Mouse (Mus musculus): ENCODE data around the gene Eif4e3. TPM values are rescaled to one million over a fixed set of nuclear protein-coding genes. Genes with fewer than 3 reads are reported as not detected.
A peak's percentile ranks its signal among the peaks of the same experiment; 100 is the strongest.

Gene Eif4e3
- total and polyA plus RNA-seq, 2 experiments from 2014 or later: 6.0 to 12.9 TPM

DNA sequence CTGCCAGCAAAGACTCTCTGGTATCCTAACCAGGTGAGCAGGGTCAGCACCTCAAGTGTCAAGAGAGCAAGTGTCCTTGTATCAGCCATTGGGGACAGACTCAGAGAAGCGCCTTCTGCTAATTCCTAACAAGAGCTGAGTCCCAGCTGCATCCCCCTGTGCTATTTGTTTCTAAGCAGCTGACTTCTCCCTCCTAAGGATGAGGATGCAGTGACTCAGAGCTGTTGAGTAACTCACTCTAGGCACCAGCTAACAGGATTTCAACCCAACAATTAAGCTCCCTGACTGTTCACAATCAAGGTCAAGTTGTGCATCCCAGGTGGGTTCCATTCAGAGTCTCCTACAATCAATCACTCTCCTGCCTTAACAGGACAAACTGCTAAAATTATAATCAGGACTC, 49.2 kb downstream of the Eif4e3 start:
- Histone ChIP-seq H3K9me3 (ENCODE audit: low read length) (no peaks in the 10 kb centered on the region), H3K36me3 (ENCODE audit: insufficient read depth) (no peaks in the 10 kb centered on the region), H3K4me1 (ENCODE audit: insufficient read depth) (0 out of 2 replicates have a peak, but pooled peaks cover 4% of the 10 kb centered on the region), H3K4me3 (ENCODE audit: low read depth, low read length) (no peak overlapping the region), H3K4me2 (ENCODE audit: low read depth) (no peak overlapping the region), H3K27ac (ENCODE audit: low read depth, low read length) (no peak overlapping the region), H3K9ac (no peak overlapping the region), H3K27me3 (ENCODE audit: insufficient read depth, low read length) (no peaks in the 10 kb centered on the region)
- no peak for TF ChIP-seq CTCF (IDR thresholded peaks at IDR 0.05; ENCODE audit: low read depth)
- 88% methylated on average over 1 of the region's 1 CpGs for WGBS
- no peak for DNase-seq
- no peak for ATAC-seq

DNA sequence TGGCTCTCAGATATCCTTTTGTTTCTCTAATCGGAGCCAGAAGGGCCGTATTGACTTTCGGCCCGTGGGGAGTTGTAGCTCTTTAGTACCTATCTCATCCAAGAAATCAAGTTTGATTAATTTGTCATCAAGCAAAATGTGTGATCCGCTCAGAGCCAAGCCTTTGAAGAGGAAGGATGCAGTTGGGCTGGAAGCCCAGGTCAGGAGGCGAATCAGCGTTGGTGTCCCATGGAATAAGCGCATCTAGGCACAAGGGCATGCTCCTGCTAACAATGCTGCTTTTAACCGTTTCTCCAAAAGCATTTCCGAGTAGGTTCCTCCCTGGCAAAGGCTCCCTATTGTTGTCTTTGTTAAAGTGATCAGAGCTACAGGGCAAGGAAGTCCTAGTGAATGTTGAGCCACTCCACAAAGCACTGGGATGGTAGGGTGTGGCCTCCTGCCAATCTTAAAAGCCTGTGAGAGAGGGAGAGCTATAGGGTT, 51.3 kb downstream of the Eif4e3 start:
- no peak overlapping the region for H3K4me2 ChIP-seq (ENCODE audit: low read depth)
- WGBS: 27% methylated on average over 10 of the region's 10 CpGs
- ATAC-seq: no peak
- 0 out of 2 replicates have a peak, but pooled peaks cover 4% of the 10 kb centered on the region for H3K4me1 ChIP-seq (ENCODE audit: insufficient read depth)
- no peak for DNase-seq
- no peaks in the 10 kb centered on the region for H3K9me3 ChIP-seq (ENCODE audit: low read length)
- H3K4me3 ChIP-seq (ENCODE audit: low read depth, low read length): no peak overlapping the region
- H3K9ac ChIP-seq: no peak overlapping the region
- no peaks in the 10 kb centered on the region for H3K27me3 ChIP-seq (ENCODE audit: insufficient read depth, low read length)
- no peak for TF ChIP-seq CTCF (IDR thresholded peaks at IDR 0.05; ENCODE audit: low read depth)
- H3K27ac ChIP-seq (ENCODE audit: low read depth, low read length): no peak overlapping the region
- H3K36me3 ChIP-seq (ENCODE audit: insufficient read depth): no peaks in the 10 kb centered on the region

GRCm38 (mm10) chr6:99614566-99615271, 51.9 kb downstream of the Eif4e3 start:
- WGBS: 64% methylated on average over 17 of the region's 17 CpGs
- Histone ChIP-seq H3K9ac (no peak overlapping the region), H3K27ac (ENCODE audit: low read depth, low read length) (no peak overlapping the region), H3K27me3 (ENCODE audit: insufficient read depth, low read length) (no peaks in the 10 kb centered on the region), H3K4me3 (ENCODE audit: low read depth, low read length) (no peak overlapping the region), H3K4me2 (ENCODE audit: low read depth) (no peak overlapping the region), H3K4me1 (ENCODE audit: insufficient read depth) (0 out of 2 replicates have a peak, but pooled peaks cover 4% of the 10 kb centered on the region), H3K36me3 (ENCODE audit: insufficient read depth) (no peaks in the 10 kb centered on the region), H3K9me3 (ENCODE audit: low read length) (no peaks in the 10 kb centered on the region)
- ATAC-seq: 0 out of 2 replicates have a peak, but pooled peaks have one; percentile 36
- DNase-seq: no peak
- no peak for TF ChIP-seq CTCF (IDR thresholded peaks at IDR 0.05; ENCODE audit: low read depth)

DNA sequence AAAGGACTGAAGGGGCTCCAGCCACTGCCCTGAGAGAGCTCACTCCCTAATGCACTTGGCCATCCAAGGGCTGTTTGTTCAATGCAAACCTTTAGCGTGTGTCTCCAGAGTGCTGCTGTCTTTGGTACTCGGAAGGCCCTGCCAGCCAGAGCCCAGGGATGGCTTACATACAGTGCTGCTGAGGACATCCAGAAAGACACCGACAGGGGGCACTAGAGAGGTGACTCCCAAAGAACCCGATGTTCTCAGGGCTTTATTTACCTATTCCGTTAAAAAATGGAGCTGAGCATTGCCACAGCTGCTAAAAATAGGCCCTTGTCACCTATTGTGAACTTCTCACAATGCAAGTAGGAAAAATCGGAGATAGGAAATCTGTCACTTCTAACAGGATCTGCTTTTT, 54.7 kb downstream of the Eif4e3 start:
- Histone ChIP-seq H3K27ac (ENCODE audit: low read depth, low read length) (no peak overlapping the region), H3K36me3 (ENCODE audit: insufficient read depth) (no peaks in the 10 kb centered on the region), H3K9ac (no peak overlapping the region), H3K4me1 (ENCODE audit: insufficient read depth) (0 out of 2 replicates have a peak, but pooled peaks cover 4% of the 10 kb centered on the region), H3K4me2 (ENCODE audit: low read depth) (no peak overlapping the region), H3K4me3 (ENCODE audit: low read depth, low read length) (no peak overlapping the region), H3K9me3 (ENCODE audit: low read length) (no peaks in the 10 kb centered on the region), H3K27me3 (ENCODE audit: insufficient read depth, low read length) (no peaks in the 10 kb centered on the region)
- 59% methylated on average over 6 of the region's 6 CpGs for WGBS
- DNase-seq (no peak), ATAC-seq (peak; percentile 43; the same call in 1 of the 2 replicates)
- TF ChIP-seq CTCF (IDR thresholded peaks at IDR 0.05; ENCODE audit: low read depth): peak; percentile 39

GRCm38 (mm10) chr6:99610454-99611427, 55.8 kb downstream of the Eif4e3 start:
- 0 out of 2 replicates have a peak, but pooled peaks cover 4% of the 10 kb centered on the region for H3K4me1 ChIP-seq (ENCODE audit: insufficient read depth)
- no peak overlapping the region for H3K4me3 ChIP-seq (ENCODE audit: low read depth, low read length)
- TF ChIP-seq CTCF (IDR thresholded peaks at IDR 0.05; ENCODE audit: low read depth): no peak
- no peaks in the 10 kb centered on the region for H3K27me3 ChIP-seq (ENCODE audit: insufficient read depth, low read length)
- no peak overlapping the region for H3K9ac ChIP-seq
- no peak overlapping the region for H3K4me2 ChIP-seq (ENCODE audit: low read depth)
- no peaks in the 10 kb centered on the region for H3K36me3 ChIP-seq (ENCODE audit: insufficient read depth)
- no peaks in the 10 kb centered on the region for H3K9me3 ChIP-seq (ENCODE audit: low read length)
- 58% methylated on average over 14 of the region's 14 CpGs for WGBS
- H3K27ac ChIP-seq (ENCODE audit: low read depth, low read length): no peak overlapping the region
- ATAC-seq (no peak), DNase-seq (no peak)

- Histone ChIP-seq H3K36me3 (ENCODE audit: insufficient read depth) (no peaks in the 10 kb centered on the region), H3K4me3 (ENCODE audit: low read depth, low read length) (no peak overlapping the region), H3K9me3 (ENCODE audit: low read length) (no peaks in the 10 kb centered on the region), H3K4me2 (ENCODE audit: low read depth) (no peak overlapping the region), H3K9ac (no peak overlapping the region), H3K27me3 (ENCODE audit: insufficient read depth, low read length) (no peaks in the 10 kb centered on the region), H3K27ac (ENCODE audit: low read depth, low read length) (no peak overlapping the region), H3K4me1 (ENCODE audit: insufficient read depth) (no peaks in the 10 kb centered on the region)
- DNase-seq: no peak
- 56% methylated on average over 7 of the region's 7 CpGs for WGBS
- no peak for TF ChIP-seq CTCF (IDR thresholded peaks at IDR 0.05; ENCODE audit: low read depth)
- peak; percentile 54; the same call in 1 of the 2 replicates for ATAC-seq
Observed at GRCm38 (mm10) chr6:99606079-99606478, 60.5 kb downstream of the Eif4e3 start.
